Mouse (Mus musculus) megakaryocyte, embryonic 14.5 days (primary cell): ENCODE data around the gene Pan2.

ENCODE experiments used
- FLI1 ChIP-seq: IDR thresholded peaks from 2 replicates; pipeline ENCODE4 v1.6.1; 2012; ENCODE audit warnings: low read length, inconsistent platforms, mixed read lengths
- GATA1 ChIP-seq: IDR thresholded peaks from 3 replicates; pipeline ENCODE4 v1.6.1; 2012; ENCODE audit warnings: mixed read lengths, low read length, inconsistent platforms, borderline replicate concordance

- TF ChIP-seq GATA1 = no peak
- TF ChIP-seq FLI1 = no peak
Measured at GRCm38 (mm10) chr10:128270287-128270841, 32.8 kb upstream of the Pan2 start, which contains the start of gene Stat2.
